Mouse (Mus musculus) cerebellum, adult 8-10 months (tissue): ENCODE data around the gene Kcnip4.
A peak's percentile ranks its signal among the peaks of the same experiment; 100 is the strongest.

Experiments used
- DNase-seq: peaks from one replicate; pipeline ENCODE4 v3.0.0; 2022

Gene Kcnip4

DNA sequence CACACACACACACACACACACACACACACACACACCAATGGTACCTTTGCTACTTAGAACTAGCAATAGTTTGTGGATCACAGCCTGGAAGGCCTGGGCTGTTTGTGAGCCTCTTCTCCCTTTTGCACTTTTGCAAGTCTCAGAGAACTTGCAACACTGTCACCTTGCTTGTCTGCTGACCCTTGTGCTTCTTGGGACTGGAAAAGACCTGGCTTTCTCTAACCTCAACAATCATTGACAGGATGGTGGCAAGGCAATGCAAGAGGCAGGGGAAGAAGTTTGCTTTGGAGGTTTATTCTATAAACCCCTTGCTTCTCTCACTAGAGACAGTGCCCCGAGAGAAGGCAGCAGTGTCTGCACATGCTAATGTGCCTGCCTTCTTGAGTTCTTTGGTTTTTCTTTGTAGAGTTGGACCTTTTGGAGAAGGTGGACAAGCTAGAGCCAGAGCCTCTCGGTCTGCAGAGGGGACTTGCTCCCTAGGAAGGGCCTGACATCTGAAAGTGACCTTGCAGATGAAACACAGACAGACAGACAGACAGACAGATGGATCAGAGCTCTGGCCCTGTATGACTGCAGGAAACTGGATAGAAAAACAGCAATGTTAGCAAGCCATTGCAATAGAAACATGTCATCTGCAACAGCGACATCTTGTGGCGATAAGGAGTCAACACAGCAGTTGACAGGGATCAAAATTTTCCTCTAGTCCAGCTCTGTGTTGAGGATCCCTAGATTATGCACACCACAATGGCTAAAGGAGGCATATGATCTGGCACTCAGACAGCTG is 174.4 kb downstream of the Kcnip4 start:
- peak; percentile 56 for DNase-seq

DNA sequence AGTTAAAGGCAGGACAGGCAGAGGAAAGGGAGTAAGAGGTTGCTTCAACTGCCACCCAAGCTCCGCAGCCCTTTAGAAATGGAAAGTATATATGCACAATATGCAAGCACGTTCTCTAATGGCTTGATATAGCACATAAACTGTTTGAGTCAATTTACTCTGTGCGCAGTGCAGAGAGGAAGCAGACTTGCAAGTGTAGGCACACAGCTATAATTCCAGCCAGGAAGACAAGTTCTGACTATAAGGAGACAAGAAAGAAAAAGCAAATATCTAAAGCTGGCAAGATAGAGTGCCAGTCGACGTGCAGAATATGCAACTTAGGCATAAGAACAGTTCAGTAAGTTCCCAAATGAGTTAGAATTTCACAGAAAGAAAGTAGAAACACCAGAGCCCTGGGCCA is 175.2 kb downstream of the Kcnip4 start:
- no peak for DNase-seq

DNA sequence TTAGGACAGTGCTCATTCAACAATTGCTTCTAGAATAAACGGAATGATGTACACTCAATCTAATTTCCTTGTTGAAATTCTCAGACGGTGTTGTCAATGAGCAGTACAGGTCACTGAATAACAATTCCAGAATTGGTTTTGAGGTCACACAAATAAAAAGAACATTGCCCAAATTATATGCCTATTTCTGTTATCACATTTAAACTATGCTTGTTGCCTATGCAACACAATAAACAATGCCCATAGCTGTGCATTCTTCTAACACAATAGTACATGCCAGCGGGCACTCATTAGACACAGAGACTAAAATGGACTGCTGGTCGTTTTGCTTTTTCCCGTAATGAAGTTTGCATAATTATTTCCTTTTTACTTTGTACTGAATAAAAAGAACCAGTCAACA is 176.2 kb downstream of the Kcnip4 start:
- no peak for DNase-seq

DNA sequence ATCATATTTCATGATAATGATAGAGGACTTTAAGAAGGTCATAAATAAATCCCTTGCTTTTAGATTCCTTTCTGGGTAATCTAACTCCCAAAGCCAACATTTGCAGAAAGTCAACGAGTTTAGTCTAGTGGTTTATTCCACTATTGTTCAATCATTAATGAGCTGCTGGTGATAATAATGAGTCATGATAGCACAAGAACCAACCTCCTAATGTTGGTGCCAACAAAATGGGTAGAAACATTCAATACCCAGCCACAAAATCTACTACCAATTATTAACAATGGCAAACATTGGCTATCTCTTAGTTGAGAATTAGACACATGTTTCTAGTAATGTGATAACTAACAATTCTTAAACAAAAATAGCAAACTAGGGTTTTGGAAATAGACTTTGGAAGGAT is 180.1 kb downstream of the Kcnip4 start:
- DNase-seq: no peak

DNA sequence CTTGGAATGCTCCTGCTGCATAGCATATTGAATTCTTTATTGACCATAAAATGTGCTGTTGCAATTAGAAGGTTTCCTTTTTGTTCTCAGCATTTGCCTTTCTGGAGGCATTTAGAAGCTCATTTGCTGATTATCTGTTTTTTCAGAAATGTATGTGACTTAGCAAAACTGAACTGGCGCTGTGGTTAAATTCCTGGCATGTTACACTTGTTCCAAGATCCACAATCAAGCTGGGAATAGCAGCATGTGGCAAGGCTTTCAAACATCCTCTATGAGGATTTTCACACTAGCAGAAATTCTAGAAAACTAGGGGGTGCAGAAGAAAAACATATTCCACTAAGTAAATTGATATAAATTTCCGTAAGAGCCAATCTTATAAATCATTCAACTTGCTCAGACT is 187.5 kb downstream of the Kcnip4 start:
- no peak for DNase-seq

DNA sequence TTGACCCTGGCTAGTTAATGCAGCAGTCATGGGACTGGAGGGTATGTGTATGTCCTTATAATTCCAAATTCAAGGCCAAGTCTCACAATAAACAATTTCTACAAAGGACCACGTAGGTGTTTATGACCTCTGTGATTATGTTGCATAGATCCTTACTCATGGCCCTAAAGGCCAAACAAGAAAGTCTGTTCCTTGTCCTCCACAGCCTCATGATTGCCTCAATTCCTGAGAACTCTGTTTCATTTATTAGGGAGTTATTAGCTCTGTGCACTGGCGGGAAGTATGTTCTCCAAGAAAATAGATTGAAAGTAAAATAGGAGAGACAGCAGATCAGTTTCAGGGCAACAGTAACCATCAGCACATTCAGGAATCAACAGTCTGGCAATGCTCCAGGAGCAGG is 191.6 kb downstream of the Kcnip4 start:
- DNase-seq: no peak

DNA sequence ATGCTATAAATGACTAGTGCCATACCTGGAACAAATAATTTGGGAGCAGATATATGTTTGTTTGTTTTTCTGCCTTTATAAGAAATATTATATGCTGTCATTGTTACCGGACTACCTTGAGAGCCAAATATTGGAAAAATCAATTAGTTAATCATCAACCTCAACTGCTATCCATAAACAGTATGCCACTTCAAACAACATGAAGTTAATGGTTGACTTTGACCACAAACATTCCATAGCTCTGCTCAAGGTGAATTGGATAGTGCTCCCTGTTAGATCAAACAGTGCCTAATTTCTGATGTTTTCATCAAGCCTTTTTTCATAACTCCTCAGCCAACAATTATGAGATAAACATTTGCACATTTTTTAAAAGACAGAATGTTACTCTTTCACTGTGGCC is 195.7 kb downstream of the Kcnip4 start:
- DNase-seq: no peak

DNA sequence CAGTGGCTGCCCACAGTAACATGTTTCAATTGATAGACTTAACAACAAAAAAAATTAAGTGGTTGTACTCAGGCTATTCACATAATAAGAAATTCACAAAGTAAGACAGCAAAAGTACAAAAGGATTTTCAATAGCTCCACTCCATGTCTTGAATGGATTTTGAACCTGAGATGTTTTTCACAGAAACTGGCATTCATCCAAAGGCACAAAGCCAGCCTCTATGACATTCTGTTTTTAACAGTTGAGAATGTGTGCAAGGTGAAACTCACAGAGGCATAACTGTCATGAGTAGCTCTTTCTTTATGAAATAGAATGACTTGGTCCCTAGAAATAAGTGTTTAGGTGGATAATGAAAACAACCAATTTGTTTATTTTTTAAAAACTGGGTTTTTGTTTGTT is 206.0 kb downstream of the Kcnip4 start:
- no peak for DNase-seq

DNA sequence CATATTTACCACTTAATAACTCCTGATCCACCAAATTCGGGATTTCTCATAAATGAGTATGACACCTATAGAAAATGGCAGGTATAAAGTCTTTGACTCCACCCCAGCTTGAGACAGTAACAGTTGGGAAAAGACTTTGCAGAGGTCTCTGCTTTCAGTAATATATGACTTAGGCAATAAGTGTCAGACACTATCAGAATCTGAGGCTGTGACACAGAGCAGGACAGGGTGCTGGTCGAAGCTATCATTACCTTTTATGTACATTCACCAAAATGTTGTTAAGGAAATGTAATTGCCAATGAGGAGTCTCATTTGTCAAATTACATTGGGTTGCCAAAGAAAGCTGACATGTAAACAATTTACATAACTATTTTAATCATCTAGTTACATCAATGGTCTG is 206.8 kb downstream of the Kcnip4 start:
- no peak for DNase-seq

DNA sequence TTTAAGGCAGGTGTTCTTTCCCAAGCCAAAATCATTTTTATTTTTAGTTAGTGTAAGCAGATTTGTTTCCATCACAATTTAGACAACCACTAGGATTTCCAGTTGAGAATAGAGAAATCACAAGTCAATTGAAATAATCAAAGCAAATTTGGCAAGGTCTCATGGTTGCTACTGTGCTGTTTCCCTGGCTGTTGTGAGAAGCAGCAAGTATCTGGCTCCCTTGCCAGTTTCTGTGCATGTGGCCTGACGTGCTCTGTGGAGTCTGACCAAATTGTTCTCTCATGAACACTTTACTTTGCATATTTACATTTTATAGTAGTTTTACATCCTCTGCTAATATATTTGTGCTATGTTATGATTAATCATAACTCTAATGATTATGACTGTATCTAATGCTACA is 217.9 kb downstream of the Kcnip4 start:
- DNase-seq: peak; percentile 43

DNA sequence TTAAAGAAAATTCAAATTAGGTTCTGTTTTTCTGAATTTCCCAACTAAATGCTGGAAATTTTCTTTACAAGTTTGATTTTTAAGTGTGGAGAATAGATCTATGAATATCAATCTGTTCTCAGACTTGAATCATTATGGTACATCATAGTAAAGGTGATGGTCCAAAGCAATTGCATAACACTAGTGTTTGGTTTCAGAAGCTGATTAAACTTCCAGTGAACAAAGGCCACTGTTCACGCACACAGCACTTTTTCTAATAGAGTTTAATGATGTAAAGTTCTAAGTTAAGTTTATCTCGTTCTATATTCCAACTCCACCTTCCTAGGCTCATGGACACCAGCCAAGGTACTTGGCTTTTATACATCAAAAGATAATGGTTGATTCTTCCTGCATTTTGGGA is 219.4 kb downstream of the Kcnip4 start:
- DNase-seq: no peak

DNA sequence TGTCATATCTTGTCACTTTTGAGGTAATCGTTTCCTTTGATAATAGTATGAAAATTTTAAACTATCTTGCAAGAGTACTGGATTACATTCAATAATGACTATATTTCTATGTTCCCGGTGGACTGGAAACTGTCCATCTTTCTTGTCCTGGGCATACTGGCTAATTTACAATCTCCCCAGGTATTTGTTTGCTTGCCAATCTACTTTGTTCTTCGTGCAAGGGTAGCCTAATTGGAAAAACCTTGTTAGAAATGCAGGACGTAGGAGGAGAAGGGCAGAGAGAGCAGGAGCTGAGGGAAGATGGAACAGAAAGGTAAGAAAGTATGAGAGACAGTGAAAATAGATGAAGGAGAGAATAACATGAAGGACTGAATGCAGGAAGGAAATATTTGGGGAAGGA is 226.1 kb downstream of the Kcnip4 start:
- peak; percentile 69 for DNase-seq

DNA sequence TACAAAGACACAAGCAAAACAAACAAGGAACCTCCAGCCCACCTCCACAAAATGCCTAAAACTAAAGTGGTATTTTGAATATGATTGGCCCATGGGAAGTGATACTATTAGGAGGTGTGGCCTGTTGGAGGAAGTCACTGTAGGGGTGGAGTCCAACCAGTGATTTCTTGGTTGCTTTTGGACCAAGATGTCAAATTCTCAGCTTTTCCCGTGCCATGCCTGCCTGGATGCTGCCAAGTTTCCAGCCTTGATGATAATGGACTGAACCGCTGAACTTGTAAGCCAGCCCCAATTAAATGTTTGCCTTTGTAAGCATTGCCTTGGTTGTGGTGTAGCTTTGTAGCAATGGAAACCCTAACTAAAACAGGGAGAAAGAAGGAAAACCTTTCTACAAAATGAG is 232.3 kb downstream of the Kcnip4 start:
- DNase-seq: no peak

DNA sequence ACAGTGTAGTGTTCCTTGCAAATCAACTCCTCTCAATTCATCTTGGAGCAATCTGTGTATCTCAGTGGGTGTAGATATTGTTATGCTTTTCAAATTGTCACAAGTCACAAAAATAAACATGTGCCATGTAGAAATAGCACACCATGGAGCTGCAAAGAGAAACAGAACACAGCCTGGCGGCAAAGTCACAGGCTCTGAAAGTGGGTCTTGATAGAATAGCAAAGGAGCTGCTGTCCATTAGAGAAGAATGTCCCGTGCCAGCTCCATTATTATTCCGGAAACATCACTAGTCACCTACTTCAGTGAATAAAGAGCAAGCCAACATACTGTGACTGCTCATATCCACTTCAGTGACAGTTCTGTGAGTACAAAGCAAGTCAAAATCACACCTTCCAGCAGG is 232.9 kb downstream of the Kcnip4 start:
- DNase-seq: no peak

DNA sequence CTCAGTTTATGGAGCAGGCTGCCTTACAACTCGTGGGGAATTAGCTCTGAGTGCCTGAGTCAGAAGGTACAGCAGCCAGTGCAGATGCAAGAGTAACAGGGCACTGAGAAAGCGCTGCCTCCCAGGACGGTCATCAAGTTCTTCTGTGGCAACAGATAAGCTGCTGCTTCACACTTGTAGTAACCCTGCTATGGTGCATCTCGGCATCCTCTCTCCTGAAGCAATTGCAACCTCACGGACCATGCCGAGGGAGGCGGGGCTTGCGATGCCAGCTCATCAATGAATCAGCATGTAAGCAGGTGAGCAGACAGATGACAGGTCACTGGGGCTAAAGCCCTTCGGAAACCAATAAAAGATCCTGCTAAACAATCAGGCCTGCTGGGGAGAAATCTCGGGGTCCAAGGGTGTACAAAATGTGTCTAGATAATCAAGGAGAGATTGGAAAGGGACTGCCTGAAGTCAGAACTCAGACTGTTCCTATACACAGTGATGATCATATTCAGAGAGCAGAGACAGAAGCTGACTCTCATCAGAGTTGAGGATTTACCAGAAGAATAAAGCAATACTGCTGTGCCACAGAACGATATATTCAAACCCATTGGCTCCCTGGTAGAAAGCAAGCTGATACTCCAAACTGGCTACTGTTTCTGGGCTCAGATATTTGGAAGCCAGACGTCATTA is 239.1 kb downstream of the Kcnip4 start:
- DNase-seq: no peak

DNA sequence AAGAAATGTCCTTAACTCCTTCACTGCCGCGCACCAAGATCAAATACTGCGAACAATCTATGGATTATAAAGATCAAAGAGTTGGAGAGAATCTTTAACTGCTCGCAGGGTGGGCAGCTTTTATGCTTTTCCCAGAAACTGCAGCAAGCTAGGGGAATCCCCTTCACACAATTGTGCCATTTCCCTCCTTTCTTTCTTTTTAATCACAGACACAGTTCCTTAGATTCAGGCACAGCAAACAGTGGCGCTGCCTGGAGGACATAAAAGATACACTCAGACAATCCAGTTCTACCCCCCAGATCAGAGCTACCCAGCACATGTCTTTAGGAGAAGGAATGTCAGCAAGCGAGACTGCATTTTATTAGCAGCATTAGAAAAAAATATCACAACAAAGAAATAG is 239.9 kb downstream of the Kcnip4 start:
- no peak for DNase-seq

DNA sequence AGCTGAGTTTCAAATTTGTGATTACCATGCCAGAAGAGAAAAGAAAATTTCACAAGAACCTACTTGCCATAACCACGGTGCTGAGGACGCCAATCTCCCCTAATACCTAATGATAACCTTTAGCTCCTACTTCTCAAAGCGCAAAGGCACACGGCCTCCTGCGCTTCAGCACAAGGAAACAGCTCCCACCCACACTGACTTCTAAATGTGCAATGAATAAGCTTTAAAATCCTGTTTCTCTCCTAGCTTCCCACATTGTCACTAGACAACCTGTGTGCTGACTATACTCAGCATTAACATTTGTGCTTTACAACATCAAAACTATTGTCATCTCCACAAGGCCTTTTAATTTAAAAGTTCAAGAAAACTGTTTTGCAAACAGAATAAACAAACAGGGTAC is 241.3 kb downstream of the Kcnip4 start:
- DNase-seq: no peak

DNA sequence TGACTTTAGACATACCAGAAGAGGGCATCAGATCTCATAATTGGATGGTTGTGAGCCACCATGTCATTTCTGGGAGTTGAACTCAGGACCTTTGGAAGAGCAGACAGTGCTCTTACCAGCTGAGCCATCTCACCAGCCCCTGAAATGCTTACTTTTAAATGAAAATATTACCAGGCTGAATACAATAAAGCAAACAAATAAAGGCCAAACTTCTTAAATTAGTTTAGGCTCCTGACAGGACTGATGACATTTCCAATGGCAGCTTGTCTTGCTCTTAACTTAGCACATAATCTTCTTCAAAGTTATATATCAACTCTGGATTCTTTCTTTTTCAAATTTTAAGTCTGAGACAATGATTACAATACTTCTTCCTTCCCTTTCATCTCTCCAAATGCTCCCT is 252.8 kb downstream of the Kcnip4 start:
- DNase-seq: no peak

DNA sequence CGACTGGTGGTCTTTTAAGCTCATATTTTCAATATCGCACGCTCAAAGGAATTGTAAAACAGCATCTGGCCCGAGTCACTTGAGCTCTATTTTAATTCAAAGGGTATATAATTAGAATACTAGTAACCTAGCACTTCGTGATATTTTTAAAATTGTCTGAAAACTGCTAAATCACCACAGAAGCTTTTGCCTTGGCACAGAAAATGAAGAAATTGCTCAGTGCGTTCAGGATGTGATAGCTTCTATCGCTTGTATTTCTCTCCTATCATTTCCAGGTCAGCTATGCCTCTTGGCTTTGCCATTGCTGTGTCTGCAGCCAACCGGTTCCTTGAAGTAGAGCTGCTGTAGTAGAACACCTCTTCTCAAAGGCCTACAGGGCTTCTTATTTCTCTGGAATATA is 255.9 kb downstream of the Kcnip4 start:
- DNase-seq: no peak

DNA sequence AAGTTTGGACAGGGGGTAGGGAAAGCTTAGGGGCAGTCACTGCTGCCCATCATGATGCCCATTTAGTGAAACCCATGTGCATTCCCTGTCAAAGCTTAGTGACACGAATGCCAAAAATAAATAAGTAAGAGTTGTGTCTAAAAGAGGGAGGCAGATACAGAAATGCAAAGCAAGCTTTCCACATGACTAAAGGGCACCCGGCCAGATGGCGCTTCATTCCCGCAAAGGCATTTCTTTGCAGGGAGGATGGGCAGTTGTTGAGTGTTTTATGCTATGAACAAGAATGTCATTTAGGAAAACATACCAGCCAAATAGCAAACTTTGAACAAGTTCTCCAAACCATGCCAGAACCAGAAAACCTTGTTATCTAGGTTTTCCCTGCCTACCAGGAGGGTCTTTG is 265.4 kb downstream of the Kcnip4 start:
- DNase-seq: no peak

DNA sequence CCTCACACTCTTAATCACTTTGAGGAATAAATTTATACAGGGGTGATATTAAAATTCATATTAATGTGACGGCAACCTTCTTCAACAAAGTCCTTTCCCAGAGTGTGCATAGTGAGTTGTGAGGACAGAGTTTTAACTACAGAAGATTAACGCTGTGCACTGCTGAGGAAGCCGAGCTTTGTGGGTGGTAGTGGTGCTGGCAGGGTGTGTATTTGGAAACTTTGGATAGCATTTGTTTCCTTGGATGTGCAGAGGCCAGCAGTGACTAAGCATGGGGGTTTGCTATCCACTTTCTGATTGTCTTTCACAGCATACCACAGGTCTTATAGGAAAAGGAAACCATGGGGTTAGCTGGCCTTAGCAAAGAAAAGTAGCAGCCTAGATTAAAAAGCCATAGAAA is 267.9 kb downstream of the Kcnip4 start:
- DNase-seq: no peak

DNA sequence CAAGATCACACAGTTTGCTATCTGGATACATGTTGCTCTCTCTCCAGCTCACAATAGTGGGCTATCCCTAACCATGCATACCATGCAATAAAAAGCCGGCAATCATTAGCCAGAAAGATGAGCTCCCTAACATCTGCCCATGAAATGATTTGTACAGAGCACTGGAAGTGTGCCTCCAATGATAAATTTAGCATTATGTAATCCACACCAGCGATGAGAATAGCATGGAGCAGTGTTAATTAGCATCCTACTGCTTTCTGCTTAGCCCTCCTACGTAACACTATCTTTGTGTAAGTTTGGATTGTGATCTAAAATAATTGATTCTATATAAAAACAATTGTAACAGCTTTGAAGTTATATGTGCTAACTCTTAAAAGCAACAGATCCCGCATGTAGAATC is 268.7 kb downstream of the Kcnip4 start:
- no peak for DNase-seq

DNA sequence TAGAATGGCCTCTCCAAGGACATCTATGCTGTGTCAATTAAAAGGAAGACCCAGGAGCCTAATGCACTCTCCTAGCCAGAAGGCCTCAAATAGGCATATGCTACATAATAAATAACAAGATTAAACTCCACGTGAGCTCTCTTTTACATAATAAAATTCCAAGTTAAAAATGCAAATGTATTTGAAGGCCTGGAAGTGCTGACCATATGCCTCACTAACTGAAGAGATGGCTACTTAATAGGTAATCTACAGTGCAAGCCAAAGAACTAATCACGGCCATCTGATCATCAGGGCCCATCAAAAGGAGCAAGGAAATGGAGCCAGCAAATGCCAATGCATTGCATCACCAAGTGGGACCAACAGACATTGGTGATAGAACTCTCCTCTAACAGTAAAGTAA is 277.6 kb downstream of the Kcnip4 start:
- no peak for DNase-seq

DNA sequence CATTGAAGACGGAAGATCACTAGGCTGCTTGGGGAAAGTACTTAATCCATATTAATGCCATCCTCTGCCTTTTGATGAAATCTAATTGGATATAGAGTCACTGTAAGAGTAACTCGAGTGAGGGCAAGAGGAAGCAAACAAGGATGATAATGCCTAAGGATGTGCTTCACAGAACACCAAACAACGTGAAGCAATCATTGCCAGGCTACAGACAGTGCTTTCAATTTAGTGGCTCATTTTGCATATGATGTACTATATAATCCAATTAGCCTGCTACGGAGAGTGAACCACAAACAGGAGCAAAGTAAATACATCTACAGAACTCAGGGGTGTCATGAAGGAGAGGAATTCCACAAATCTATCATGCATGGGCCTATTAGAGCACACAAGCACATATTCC is 280.3 kb downstream of the Kcnip4 start:
- no peak for DNase-seq

DNA sequence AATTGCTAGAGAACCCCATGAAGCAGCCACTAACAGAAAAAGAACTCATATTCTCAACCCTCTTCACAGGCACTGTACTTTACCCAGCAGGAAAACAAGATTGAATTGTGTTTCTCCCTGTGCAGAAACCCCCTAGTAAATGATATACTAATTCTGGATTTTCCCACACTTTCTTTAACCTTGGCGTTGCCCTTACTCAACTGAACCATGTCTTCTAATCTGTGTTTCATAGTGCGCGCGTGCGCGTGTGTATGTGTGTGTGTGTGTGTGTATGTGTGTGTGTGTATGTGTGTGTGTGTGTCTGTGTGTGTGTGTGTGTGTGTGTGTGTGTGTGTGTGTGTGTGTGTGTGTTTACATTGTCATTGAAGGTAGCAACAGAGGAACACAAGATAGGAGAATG is 283.0 kb downstream of the Kcnip4 start:
- no peak for DNase-seq
